Mouse (Mus musculus) thymus, postnatal 25 days (tissue): ENCODE measurements around the gene Dgkh.
"Not testable (repeated sequence)": the region's sequence is repeated elsewhere in the genome, so short reads cannot be mapped to it uniquely, and the experiment has no call there.

ENCODE experiments used
- DNase-seq: peaks from one replicate; pipeline ENCODE4 v3.0.0; 2022

The Dgkh gene

DNA sequence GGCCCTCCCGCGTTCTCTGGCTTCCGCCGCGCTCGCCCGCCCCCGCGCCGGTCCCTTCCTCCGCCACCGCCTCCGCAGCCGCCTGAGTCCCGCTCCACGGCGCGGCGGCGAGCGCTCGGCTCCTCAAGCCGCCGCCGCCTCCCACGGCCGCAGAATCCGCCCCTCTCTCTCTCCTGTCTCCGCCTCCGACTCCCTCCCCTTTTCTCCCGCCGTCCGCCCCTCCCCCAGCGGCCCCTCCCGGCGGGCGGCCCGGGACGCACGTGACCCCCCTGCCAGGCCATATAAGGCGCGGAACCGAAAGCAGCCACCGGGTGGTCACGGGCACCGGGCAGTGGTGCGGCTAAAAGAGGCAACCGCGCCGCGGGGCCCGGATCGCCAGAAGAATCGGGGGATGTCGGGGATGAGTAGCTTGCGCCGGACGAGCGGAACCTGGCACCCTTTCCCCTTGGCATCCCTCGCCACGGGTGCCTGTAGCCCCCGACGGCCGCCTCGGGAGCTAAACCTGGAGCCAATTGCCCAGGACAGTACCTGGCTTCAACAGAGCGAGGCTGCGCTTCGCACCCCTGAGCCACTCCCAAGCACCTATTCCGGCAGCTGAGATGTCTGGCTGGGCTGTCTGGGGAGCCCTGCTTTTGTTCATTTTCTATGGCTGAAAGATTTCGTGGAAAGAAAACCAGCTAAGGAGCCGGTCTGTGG lies at the start of gene Dgkh:
Gene Dgkh, minus strand, starts transcription at position 160 of the 696 bp plus-strand sequence.
- peak; percentile 79 for DNase-seq

DNA sequence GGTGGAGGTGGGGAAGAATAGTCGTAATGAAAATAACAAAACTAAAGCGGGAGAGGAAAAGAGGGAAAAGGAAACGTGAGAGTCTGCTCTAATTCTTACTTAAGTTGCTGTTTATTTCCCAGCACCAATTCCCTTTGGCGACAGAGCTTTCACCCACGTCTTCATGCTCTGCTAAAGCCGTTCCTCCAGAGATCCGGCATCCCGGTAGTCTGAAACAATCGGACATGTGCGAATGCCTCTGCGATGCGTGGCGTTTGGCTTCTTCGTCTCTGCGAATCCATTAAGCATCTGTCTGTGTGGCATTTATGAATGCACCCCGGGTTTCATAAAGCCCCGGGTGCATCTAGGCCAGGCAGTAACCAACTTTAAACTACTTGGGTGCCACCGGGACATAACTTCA lies 44.6 kb upstream of the Dgkh start:
- no peak for DNase-seq

DNA sequence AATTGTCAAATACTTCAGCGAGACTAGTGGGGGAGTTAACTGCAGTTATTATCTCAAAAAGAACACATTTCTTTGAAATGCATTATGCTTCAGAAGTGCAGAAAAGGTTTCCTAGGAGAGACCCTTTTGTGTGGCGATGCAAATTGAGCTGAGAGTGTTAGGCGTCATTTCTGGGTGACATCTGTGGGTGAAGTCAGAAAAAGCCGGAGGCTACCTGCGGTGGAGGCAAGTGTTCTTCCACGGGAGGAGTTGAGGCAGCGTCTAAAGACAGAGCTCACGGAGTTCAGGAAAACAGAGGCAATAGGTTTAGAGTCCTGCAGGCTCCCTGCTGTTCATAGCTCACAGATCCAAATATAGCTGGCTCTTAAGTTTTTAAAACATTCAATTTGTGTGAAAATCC lies 44.1 kb upstream of the Dgkh start:
- DNase-seq, result no peak

DNA sequence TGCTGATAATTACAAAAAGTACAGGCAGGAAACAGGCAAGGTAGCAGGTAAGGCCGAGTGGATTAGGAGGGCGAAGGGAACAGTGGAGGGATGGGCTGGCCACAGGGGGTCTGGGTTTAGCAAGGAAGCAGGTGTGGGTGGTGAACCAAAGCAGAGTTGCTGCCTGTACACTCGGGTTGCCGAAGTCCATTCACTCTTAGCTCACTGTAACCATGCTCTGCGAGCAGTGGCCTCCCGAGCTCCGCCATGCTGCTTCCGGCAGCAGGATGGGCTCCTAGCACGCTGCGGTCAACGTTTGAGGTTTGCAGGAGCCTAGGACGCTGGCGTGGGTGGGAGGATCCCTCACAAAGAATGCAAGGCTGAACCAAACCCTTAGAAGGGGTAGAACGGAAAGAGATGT lies 43.1 kb upstream of the Dgkh start:
- no peak for DNase-seq

DNA sequence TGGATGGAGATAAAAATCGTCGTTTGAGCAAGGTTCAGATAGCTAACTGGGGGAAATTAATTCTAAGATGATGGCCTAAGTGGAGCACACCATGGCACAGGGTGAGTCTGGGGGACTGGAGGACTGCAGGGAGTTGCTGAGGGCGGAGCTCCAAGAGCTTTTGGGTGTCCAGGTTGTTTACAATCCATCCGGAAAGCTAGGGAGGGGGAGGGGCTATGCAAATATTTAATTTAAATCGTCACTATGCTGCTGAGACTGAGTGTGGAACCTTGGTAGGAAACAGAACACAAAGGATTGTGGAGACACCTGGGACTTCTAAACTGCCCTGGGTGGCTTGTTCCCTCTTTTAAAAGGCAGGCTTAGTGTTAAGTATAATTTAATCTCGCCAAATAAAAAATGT lies 42.6 kb upstream of the Dgkh start:
- DNase-seq, result no peak

DNA sequence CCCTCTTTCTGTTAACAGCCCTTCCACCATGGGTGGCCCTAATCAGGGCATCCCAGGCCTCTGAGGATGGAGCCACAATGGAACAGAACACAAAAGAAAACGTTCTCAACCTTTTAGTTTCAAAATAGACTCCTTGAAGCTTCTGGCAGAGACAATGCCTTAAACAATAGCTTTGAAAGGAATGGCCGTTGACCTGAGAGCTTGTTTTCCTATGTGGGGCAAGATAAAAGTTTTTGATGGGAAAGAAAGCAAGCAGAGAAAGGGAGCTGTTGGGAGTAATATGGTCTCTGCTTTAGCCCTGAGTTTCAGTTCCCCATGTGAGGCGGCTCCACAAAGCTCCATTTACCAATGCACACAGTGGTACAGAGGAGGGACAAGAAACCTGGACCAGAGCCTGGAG lies 37.9 kb upstream of the Dgkh start:
- no peak for DNase-seq

DNA sequence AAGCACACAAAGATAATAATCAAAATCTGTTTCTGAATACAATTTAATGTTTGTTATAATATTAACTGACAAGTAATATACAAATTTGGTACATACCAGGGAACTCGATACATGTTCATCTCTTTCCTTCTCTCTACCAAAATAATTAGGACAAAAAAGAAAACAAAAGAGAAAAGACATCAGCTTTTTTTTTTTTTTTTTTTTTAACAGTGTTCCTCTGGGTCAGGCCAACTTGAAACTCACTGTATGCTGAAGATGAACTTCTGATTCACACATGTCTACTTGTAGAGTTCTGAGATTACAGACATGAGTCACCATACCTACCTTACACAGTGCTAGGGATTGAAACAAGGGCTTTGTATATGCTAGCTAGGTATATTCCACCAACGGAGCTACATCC lies 28.5 kb upstream of the Dgkh start:
- DNase-seq, result no peak

DNA sequence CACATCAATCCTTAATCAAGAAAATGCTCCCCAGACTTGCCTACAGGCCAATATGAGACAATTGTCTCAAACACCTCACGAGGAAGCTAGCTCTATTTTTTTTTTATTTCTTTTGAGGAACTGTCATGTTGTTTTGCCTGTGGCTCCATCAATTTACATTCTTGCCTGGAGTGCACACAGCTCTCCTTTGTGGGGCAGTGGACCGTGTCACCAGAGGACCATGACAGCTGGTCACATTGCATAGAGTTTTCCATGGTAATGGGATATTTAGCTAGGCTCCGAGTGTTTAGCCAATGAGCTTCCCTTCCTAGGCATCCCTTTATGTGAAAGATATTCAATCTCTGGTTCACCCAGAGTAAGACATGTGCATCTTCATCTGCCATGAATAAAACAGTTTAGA lies 26.9 kb upstream of the Dgkh start:
- DNase-seq, result no peak

DNA sequence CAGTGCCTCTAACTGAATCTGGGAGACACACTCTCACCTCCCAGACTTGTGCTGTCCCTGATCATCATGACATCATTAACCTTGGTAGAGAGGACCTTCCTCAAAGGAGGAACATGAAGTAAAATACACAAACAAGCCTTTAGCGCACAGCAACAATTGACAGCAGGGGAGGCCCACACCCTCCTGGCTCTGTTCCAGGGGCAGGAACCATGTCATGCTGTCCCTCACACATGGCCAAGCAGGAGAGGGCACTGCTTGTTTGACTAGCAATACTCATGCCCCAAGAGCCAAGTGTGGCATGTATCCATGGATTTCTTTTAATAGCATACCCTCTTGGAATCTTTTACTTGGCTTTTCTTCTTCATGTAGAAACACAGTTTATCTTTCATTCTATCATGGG lies 22.7 kb upstream of the Dgkh start:
- no peak for DNase-seq

DNA sequence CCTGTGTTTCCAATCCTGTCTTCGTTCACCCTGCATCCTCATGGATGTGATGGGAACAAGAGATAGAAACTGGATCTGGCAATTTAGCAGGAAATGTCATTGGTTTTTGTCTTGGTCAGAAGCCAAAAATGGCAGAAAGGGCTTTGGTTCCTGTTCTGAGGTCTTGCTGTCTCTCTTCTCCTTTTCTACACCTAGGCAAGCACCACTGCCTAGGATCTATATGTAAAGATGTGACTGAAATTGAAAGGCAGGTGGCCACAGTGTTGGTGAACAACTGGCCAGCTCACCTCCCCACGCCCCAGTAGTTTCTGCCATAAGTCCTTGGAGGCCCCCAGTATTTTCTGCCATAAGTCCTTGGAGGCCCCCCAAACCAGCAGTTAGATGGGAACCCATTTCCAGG lies 16.1 kb upstream of the Dgkh start:
- no peak for DNase-seq

DNA sequence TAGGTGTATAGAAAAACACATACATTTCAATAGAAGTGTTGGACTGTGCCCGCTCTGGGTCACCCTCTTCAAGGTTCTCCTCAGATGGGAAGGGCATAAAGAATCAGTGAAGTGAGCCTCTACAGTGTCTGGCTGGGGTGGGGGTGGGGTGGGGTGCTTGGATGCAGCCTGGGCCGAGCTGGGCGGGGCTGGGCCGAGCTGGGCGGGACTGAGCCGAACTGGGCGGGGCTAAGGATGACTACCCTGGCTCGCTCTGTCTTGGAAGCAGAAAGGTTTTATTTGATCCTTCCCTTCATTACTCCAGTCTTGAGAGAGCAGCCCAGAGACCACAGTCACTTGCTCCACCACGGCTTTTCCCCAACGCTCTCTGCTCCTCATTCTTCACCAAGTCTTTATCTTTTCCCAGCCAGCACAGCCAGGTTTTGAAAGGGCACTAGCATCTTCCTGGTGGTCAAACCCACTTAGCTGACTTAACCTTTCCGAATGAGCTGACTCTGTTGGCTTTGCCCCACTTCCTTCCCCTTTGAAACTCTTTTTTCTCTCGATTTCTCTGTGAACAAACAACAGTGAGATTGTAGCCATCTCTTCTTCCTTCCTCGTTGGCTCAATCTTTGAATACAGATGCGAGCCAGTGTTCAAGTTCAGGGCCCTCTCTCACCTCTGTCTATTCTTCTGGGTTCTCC lies 15.5 kb upstream of the Dgkh start:
- DNase-seq, result no peak

DNA sequence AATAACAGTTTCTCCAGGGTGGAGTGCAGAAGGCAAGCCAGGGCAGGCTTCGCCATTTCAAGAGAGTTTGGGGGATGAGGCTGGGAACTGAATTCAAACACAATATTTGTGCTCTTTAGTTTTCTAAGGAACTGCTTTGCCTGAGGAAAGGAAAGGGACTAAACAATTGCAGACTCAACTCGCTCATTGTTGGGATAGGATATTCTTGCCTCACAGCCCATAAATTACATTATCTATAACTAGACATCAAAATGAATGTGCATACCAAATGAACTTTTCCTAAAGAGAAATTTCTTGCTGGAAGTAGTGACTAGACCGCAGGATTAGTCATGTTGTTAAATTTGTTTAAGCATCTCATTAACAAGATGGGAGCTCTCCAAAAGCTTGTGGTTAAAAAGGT lies 14.9 kb upstream of the Dgkh start:
- no peak for DNase-seq

DNA sequence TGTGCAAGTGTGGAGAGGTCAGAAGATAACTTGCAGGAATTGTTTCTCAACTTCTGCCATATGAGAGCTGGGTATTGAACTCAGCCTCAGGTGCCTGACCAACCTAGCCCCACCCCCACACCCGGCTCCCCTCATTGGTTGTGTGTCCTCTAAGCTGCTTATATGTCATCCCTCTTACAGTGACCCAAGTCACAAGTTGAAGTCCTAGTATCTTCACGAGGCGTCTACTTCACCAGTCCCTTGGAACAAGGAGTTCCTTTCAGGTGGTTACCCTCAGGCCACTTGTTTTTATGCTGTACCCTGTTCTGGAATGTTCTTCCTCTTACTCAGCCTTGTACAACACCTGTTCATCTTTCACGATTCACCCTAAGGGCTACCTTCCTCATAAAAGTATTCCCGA lies 2.0 kb upstream of the Dgkh start:
- no peak for DNase-seq

DNA sequence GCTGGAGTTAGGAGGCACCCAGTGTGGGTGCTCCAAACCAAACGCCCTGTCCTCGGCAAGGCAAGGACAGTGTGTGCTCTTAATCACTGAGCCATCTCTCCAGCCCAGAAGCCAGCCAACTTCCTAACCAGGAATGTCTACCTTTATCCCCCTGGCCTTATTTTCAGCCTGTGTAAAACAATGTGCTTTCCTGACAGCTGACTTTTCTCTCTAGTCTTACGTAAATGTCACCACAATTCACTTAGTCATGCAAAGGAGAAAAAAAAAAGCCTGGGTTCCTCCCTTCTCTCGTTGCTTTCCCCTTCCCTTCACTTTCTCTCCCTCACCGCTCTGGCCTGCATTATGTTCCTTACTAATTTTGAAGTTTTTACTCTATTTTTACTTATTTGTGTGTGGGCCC lies 1.6 kb upstream of the Dgkh start:
- DNase-seq, result not testable (repeated sequence)

DNA sequence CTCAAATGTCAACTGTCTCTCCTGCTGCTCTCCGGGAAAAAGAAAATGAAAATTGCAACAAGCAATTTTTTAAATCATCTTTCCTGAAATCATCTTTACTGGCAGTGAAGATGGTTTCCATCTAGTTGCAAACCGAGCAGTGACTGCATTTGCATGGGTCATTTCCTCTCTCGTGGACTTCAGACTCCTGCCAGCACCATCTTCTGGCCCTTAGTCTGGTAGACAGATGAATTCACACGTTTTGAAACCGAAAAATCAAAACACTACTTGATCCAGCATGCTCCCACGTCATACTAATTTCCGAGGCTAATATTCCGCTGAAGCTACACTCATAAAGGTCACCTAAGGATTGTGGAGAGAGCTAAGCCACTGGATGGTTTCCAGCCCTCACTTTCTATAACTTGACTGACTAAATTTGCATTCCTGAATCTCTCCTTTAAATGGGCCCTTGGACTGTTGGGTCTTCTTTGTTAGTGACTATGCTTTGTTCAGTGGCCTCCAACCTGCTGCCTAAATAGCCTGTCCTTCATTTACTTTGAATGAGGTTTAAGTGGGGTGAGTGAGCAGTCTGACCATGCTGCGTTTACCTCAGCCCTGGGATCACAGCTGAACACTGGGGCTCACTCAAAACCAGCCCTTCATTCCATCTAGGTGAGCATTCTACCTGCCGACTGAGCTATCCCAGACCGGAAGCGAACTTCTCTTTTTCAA lies 945 bp upstream of the Dgkh start:
- DNase-seq, result no peak

DNA sequence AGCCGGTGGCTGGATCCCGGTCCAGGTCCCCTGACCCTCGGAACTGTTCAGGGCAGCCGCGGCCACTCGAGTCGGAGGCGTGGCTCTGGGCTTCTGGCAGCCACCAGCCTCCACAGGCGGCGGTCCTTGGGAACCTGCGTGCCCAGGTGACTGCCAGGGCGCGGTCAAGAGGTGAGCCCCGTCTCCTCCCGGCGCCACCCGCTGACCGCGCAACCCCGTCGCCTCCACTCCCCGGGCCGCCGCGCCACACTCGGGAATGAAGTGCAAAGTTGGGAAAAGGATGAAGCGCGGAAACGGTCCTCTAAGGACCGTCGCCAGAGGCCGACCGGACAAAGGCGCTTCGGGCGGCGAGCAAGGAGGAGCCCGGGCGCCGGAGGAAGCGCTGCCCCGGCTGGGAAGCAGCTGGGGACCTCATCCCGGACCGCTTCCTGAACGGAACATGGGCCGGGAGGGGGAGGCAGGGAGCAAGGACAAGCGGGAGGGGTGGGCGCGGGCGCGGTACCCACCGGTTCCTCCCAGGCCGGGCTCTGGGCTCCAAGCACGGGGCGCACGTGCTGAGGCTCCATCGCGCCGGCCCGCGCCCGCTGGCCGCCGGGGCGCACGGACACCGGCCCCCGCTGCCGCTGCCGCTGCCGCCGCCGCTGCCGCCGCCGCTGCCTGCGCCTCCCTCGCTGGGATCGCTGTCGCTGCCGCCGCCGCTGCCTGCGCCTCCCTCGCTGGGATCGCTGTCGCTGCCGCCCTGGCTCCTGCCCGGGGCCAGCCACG lies 542 bp downstream of the Dgkh start:
- peak; percentile 9 for DNase-seq

DNA sequence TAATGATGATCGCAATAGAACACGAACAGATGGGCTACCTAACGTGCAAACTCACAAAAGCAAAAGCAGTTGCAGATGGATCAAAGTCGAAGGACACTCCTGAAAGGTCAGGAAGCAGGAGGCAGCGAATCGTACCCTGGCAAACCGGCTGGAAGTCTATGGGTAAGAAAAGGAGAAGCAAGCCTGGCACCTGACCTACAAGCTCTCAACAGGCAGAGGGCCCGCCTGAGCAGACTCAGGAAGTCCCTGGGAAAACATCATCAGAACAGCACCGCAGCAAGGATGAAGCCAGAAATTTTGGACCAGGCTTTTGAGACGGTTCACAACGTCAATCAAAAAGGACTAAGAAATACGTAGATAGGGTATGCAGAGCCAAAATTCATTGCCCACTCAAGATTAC lies 1.3 kb downstream of the Dgkh start:
- peak; percentile 6 for DNase-seq

DNA sequence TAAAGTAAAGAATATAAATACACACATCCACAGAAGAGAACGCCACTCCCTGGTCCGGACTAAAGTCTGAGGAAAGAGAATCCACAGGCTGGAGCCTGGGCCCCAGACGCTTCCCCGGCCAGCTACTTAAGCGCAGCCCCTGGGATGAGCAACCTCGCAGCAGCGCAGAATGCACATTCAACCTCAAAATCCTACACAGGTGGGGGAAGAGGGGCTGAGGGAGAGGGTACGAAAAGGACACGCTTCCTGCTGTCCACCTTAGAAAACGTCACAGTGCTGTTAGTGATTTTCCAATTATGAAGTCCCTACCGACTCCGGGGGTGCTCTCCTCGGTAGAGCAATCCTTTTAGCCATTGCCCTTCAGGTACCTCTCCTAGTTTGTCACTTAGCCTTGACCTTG lies 6.6 kb downstream of the Dgkh start:
- no peak for DNase-seq

DNA sequence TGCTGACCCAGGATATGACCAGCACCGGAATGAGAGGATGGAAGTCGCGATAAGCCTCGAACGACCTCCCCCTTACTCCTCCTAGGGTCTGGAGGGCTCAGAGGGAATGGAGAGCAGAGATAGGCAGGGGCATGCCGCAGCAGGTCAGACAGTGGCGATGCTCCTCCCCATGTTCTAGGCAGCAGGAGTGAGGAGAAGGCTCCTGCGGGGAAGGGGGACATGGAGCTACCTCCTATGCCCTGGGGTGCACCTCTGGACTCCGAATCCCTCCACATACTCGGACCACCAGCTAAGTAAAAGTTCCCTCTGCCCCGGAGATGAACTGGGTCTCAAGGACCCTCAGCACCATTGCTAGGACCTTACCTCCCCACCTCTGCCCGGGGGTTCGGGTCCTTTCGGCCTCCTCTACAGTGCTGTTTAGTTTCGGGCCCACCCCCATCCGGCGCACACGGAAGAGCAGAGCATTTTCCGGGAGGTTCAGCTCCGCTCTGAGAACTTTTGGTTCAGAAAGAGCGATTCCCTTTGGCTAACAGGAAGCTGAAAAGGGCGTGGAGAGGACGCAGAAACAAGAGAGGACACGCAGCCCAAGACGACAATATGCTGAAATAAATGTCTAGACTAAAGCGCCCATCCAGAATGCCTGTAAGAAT lies 7.1 kb downstream of the Dgkh start:
- peak; percentile 19 for DNase-seq

DNA sequence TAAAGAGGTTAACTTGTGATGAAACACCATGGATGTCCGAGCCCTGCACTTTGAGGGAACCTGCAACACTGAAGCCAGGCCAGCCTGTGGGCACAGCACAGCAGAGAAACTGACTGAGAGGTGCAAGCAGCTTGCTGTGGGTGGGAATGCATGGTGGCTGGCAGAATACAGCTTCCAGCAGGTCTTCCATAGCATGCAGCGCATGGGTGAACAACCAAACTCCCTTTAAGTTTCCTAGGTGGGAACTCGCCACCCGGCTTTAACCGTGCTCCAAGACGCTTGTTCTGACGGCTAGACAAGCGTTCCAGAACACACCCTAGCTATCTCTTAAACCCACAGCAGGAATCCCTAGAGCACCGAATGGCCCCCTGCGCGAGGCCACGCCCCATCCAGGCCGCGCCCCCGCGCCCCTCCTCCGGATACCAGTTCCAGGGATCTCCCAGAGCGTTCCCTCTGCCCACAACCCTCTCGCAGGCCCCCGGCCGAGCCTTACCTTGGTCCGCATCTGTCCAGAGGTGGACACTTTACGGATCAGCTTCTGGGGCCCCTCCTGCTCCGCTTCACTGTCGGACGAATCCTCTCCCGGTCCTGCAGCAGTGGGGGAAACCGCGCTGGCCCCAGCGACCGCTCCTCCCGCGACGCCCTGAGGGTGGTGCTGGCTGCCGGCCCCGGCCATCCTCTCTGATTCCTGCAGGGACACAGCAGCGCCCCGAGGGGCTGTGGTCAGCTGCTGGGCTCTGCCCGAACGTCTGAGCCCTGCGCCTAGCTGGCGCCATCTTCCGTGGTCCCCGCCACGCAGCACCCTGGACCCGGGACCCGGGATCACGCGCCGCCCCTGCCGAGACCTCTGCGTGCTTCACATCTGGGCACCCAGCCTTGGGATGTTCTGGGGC lies 7.9 kb downstream of the Dgkh start:
- DNase-seq, result peak; percentile 55

DNA sequence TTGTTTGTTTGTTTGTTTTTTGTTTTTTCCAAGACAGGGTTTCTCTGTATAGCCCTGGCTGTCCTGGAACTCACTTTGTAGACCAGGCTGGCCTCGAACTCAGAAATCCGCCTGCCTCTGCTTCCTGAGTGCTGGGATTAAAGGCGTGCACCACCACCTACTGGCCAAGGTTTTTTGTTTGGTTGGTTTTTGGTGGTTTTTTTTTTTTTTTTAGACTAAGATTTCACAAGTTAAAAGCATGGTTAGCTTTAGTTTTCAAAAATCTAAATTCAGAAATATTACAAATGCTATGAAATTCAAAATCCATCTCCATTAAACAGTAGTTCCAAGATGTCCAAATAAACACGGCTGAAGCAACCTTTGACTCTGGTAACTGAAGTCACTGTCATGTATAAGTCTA lies 8.9 kb downstream of the Dgkh start:
- DNase-seq, result not testable (repeated sequence)

DNA sequence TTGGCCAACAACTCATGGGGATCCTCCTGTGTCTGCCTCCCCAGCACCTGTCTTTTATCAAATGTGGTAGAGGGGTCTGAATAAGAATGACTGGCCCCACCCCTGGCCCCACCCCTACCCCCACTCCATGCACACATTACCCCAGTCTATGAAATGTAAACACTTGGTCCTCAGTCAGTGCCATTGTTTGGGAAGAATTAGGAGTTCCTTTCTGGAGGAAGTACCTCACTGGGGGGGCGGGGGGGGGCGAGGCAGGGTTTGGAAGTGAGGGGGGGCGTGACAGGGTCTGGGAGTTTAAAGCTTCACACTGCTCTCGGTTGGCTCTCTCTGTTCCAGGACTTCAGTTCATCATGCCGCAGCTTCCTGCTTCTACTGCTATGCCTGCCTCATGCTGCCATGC lies 10.5 kb downstream of the Dgkh start:
- no peak for DNase-seq
